Mouse (Mus musculus) cerebellum, adult 11 months (tissue): ENCODE measurements around the gene Mtnr1a.

Experiments used
- DNase-seq: peaks from one replicate; pipeline ENCODE4 v3.0.0; 2022

Gene Mtnr1a

DNA sequence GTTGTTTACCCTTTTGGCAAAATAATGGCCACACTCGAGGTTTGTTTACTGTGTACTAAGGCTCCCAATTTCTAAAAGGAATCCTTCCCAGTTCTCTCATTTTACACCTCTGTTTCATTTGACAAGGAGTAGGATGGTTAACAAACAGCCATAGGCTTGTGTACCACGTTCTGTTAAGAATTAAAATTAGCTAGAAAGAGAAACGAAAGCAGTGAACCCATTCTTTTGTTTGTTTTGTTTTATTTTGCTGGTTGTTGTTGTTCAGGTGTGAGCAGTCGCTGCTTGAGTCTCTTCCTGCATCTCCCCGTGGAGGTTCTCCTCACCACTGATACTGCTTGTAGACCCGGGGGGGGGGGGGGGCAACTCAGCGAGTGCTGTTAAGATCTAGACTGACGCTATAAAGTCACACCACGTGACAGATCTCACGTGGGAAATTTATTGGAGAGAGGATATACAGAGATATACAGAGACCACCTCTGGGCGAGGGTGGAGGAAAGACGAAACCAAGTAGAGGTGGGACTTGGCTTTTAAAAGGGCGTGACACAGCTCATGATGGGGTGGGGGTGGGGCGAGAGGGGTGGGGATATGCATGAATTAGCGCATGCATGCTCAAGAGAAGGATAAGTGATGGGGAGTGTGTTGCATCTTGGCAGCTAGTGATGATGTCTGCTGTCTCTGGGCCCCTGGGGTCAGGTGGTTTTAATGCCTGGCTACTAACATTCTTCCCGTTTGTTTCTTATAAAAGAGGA is 41.3 kb downstream of the Mtnr1a start:
- no peak for DNase-seq

DNA sequence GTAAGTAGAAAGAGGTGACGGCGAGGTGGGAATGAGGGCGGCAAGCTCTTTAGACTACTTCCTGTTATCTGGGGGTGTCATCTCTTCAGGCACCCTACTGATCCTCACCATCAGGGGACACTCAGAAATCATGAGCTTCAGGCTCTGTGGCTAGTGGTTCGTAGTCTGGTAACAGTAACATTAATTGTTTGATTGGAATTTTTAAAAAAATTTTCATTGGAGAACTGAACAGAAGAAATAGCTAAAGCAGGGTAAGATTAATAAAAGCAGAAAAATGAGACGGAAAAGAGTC is 41.8 kb downstream of the Mtnr1a start:
- no peak for DNase-seq

DNA sequence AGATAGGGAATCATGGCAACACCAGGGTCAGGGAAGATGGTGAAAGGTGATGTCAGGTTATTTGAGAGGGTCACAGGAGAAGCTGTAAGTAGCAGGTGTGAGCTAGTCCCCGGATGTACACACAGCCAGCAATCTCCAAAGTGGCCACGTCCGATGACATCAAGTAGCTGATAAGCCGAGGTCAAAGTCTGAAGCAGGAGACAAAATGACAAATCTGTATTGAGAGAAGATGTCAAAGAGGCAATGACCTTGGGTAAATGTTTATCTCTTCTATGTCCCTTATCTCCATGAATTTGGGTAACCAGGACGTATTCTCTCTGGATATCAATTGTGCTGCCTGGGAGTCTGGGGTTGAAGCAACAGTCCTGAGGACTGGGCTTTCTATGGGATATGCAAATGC is 42.9 kb downstream of the Mtnr1a start:
- DNase-seq, result no peak

- no peak for DNase-seq
These were observed 48.7 kb downstream of the Mtnr1a start for GRCm38 (mm10) chr8:45117588-45117987.

DNA sequence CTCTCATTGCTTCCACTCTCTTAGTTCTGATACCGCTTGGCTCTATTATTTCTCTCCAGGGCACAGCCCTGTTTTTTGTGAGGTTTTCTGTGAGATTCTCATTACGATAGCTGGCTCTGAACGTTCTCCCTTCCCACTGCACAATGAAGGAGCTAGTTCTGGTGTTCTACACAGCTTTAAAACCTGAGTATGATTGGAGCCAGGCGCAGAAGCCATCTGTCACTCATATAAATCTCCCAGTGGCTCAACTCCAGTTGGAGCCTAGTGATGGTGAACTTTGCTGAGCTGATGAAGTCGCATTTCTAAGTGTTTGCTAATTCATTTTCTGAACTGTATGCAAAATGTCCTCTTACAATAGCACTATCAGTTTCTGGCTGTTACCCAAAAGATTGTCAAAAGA is 56.7 kb downstream of the Mtnr1a start:
- no peak for DNase-seq
